Mouse (Mus musculus) limb, embryonic 12.5 days (tissue): Measurements from ENCODE around the gene Traf3ip2. TPM values are rescaled to one million over a fixed set of nuclear protein-coding genes. Genes with fewer than 3 reads are reported as not detected.
A peak's percentile ranks its signal among the peaks of the same experiment; 100 is the strongest.

Experiments used
- ATAC-seq: fragments of 200-750 bp; cut with Nextera tagmentation; 2 replicates; pipeline ENCODE4 v1.8.0; 2017; ENCODE audit warnings: low read depth, moderate TSS enrichment; ENCODE audit not compliant: insufficient number of reproducible peaks, insufficient read depth, low FRiP score, low TSS enrichment
- H3K27ac ChIP-seq: fragments of 300-500 bp; sonication (generic); 2 replicates; pipeline ENCODE4 v1.5.1; 2016; ENCODE audit warnings: mild to moderate bottlenecking, moderate library complexity
- H3K27me3 ChIP-seq: fragments of 300-500 bp; sonication (generic); 2 replicates; pipeline ENCODE4 v1.6.1; 2016; ENCODE audit warnings: mild to moderate bottlenecking, moderate library complexity
- H3K36me3 ChIP-seq: fragments of 300-500 bp; sonication (generic); 2 replicates; pipeline ENCODE4 v1.6.1; 2016; ENCODE audit warnings: mild to moderate bottlenecking, moderate library complexity
- H3K4me1 ChIP-seq: fragments of 300-500 bp; sonication (generic); replicated peaks from 2 replicates; pipeline ENCODE4 v1.6.1; 2016
- H3K4me2 ChIP-seq: fragments of 300-500 bp; sonication (generic); 2 replicates; pipeline ENCODE4 v1.6.1; 2016; ENCODE audit warnings: mild to moderate bottlenecking, moderate library complexity
- H3K4me3 ChIP-seq: fragments of 300-500 bp; sonication (generic); replicated peaks from 2 replicates; pipeline ENCODE4 v1.5.1; 2016; ENCODE audit warnings: mild to moderate bottlenecking
- H3K9ac ChIP-seq: fragments of 300-500 bp; sonication (generic); replicated peaks from 2 replicates; pipeline ENCODE4 v1.6.1; 2016; ENCODE audit warnings: mild to moderate bottlenecking, moderate library complexity
- H3K9me3 ChIP-seq: fragments of 300-500 bp; sonication (generic); 2 replicates; pipeline ENCODE4 v1.6.1; 2016; ENCODE audit warnings: mild to moderate bottlenecking, moderate library complexity
- WGBS: fragments of 180-500 bp; shearing (Covaris S2); methylation state at CpG from one replicate; pipeline ENCODE4 v1.1.7; 2016; 5-methylcytosine and 5-hydroxymethylcytosine counted together
- polyA plus RNA-seq: library from polyadenylated mRNA; unstranded; fragments of >200 nt; fragmentation: Nextera tagmentation; extraction: Ambion mirVana; gene quantifications from 2 replicates; pipeline ENCODE4 v1.2.1, GENCODE M21; 2016

Traf3ip2 gene
- polyA plus RNA-seq, 1 experiment from 2014 or later, result 6.1 TPM

DNA sequence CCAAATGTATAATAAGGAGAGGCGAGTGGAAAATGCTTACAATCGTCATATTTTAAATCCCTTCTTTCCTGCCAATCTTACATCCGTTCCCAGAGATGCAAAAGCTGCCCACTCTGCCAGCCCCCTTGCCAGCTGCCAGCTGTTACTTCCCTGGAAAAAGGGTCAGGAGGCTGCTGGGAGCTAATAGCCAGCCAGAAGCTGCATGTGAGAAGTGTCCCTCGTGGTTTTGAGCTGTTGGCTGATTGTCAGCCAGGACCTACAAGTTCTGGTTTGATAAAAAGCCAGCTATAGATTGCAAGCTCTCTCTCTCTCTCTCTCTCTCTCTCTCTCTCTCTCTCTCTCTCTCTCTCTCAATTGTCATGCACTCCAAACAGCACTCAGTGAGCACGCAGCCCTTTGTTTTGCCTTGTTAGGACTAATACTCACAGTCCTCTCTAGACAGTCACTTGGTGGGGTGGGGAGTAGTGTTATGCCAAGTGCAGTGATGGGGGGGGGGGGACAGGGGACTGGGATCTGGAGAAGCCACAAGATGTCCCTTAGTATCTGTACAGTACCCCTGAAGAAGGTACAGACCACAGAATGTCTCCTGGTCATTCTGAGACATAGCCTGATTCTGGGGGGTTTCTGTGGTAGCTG lies 25.3 kb upstream of the Traf3ip2 start:
- H3K9ac ChIP-seq, result no peak overlapping the region

DNA sequence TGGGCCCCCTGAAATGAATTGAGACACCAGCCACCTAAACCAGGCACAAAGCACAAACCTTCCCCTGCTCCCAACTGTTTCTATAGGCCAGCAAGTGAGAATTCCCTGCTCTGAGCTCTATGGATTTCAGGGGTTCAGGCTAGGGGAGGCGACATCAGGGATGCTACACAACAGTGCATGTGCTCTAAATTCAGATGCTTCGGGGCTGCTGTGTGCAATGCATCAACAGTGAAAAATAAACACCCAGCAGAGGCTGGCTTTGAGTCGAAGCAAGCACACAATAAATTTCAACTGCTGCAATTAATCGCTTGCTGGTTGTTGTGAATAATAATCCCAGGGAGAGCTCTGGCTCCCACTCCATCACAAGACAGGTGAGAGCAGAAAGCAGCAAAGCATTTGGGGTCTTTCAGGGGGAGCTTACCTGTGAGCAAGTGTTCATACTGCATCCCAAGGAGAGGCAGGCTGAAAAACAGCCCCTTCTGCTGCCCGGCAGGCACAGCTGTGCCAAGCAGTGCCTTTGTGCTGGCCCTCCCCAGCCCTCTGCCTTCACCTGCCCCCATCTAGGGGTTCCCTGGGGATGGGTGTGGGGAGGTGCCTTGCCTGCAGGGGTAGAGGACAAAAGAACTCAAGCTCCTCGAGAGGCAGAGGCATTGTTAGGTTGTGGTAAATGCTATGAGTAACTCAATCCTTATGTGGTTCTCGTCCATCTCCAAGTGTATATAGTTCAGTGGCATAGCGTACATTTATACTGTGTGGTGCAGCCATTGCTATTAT lies 24.6 kb upstream of the Traf3ip2 start:
- Histone ChIP-seq H3K36me3 (no peaks in the 10 kb centered on the region), H3K9ac (no peak overlapping the region), H3K27ac (0 out of 2 replicates have a peak overlapping the region, but pooled peaks have one; percentile 18), H3K4me1 (peaks cover 18% of the 10 kb centered on the region), H3K4me3 (no peak overlapping the region), H3K9me3 (peaks cover 3% of the 10 kb centered on the region; the same call in 1 of the 2 replicates), H3K27me3 (no peaks in the 10 kb centered on the region), H3K4me2 (no peak overlapping the region)
- no peak for ATAC-seq
- WGBS, result 50% methylated on average over 8 of the region's 8 CpGs

More for the DNA sequence above, 25.3 kb upstream of the Traf3ip2 start:
- Histone ChIP-seq H3K4me2 (no peak overlapping the region), H3K9me3 (no peaks in the 10 kb centered on the region), H3K4me3 (no peak overlapping the region), H3K27me3 (no peaks in the 10 kb centered on the region), H3K27ac (no peak overlapping the region), H3K4me1 (peaks cover 18% of the 10 kb centered on the region), H3K36me3 (no peaks in the 10 kb centered on the region)
- no peak for ATAC-seq
- WGBS, result 71% methylated on average over 5 of the region's 5 CpGs

DNA sequence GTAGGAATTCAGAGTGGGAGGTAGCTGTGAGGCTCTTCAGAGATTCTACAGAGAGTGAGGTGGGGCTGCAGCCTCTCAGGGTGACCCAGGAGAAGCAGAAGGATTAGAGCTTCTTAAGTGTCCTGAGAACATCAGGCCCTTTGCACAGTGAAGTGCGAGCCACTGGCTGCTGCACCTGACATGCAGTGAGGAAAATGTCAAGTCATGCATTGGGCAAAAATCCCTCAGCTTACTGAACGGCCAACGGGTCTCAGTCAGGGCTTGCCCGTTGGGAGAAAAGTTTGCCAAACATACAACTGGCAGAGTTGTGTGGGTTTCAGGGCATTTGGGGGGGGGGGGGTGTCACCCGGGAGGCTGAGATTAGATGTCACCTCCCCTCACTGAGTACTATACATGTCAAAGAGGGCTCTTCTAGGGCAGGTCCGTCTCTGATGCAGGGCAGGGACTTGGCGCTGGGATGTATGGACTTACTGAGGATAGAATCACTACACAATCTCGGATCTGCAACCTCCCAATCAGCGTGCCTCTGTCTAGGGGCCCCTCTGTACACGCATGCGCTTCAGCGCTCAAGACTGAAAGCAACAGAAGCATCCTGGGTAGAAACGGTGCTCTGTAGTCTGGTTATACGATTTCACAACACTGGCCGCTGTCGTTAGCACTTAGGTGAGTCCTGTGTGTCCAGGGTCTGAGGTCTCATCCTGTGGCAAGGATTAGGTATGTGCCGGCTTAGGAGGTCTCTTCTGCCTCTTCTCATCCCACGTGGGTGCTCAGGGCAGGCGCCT lies 22.8 kb upstream of the Traf3ip2 start:
- Histone ChIP-seq H3K27me3 (no peaks in the 10 kb centered on the region), H3K36me3 (no peaks in the 10 kb centered on the region), H3K4me3 (no peak overlapping the region), H3K9ac (no peak overlapping the region), H3K4me2 (no peak overlapping the region), H3K9me3 (peaks cover 14% of the 10 kb centered on the region), H3K27ac (no peak overlapping the region), H3K4me1 (peaks cover 16% of the 10 kb centered on the region)
- WGBS, result 81% methylated on average over 19 of the region's 19 CpGs
- no peak for ATAC-seq

DNA sequence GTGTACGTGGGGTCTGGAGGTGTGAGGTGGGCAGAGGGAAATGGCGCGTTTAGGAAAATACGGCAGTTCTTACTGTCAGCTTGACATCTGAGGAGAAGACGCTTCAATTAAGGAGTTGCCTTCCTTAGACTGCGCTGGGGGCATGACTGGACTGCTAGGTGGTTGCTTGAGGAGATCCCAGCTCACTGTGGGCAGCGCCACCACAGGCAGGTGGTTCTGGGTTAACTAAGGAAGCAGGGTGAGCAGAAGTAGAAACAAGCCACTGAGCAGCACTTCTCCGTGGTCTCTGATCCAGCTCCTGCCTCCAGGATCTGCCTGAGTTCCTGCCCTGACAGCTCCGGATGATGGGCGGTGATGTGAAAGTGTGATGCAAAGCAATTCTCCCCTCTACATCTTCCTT lies 22.1 kb upstream of the Traf3ip2 start:
- Histone ChIP-seq H3K9me3 (peaks cover 14% of the 10 kb centered on the region), H3K27me3 (no peaks in the 10 kb centered on the region), H3K36me3 (no peaks in the 10 kb centered on the region), H3K27ac (no peak overlapping the region), H3K4me3 (no peak overlapping the region), H3K4me2 (no peak overlapping the region), H3K4me1 (peaks cover 16% of the 10 kb centered on the region), H3K9ac (no peak overlapping the region)
- ATAC-seq, result no peak
- WGBS, result 85% methylated on average over 10 of the region's 10 CpGs

DNA sequence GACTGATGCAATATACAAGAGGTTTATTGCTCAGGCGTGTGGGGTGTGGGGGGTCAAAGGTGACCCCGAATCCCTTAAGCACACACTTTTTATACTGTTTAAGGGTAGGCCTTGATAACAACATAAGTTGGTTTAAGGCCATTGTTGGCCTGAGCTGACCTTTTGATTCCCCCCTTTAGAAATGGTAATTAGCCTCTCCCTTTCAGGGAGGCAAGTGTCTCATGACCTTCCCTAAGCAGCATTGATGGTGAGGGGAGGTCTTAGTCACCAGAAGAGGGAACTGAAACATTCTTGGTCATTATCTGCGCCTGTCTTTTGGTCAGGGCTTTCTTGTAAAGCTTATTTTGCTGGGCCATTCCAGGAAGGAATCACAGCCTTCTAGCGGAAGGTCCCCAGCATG lies 20.2 kb upstream of the Traf3ip2 start:
- no peaks in the 10 kb centered on the region for H3K36me3 ChIP-seq
- no peak overlapping the region for H3K4me2 ChIP-seq
- peaks cover 14% of the 10 kb centered on the region for H3K9me3 ChIP-seq
- H3K27me3 ChIP-seq, result no peaks in the 10 kb centered on the region
- H3K4me3 ChIP-seq, result no peak overlapping the region
- H3K9ac ChIP-seq, result no peak overlapping the region
- ATAC-seq, result no peak
- H3K4me1 ChIP-seq, result peaks cover 26% of the 10 kb centered on the region
- 88% methylated on average over 4 of the region's 4 CpGs for WGBS
- H3K27ac ChIP-seq, result no peak overlapping the region

DNA sequence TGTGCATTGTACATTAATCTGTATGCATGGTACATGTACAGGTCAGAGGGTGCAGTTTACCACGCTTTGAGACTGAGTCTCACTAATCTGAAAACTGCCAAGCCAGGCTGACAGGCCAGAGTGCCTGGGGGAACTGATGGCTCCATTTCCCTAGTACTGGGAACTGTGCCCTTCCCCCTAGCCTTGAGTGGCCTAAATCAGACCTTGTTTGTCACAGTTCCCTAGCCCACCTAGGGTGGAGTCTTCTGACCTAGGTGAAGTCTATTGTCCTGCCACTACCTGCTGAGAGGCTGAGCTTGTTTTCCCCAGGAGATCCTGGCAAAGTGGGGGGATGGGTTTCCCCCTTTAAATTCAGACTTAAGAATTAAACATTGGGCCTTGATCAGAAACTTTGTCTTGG lies 18.0 kb upstream of the Traf3ip2 start:
- Histone ChIP-seq H3K27me3 (no peaks in the 10 kb centered on the region), H3K4me3 (no peak overlapping the region), H3K9me3 (peaks cover 14% of the 10 kb centered on the region), H3K4me2 (no peak overlapping the region), H3K4me1 (peaks cover 19% of the 10 kb centered on the region), H3K9ac (no peak overlapping the region), H3K27ac (no peak overlapping the region), H3K36me3 (no peaks in the 10 kb centered on the region)
- 75% methylated on average over 1 of the region's 1 CpGs for WGBS
- ATAC-seq, result no peak

DNA sequence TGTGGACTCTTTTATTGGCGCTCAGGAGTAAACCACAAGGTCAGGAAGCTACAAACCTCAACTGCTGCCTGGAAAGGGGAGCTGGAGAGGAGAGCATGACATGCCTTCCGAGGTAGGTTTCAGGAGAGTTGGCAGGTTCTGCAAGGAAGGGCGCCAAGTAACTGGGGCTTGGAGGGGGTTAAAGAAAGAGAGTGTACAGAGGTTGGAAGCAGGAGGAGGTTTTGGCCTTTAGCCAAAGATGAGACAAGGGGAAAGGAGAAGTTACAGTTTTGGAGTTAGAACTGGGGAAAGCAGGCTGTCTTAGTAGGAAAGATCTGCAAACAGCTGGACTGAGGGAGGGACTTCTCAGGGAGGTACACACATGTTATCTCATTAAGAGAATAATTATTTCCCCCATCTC lies 16.9 kb upstream of the Traf3ip2 start:
- no peaks in the 10 kb centered on the region for H3K36me3 ChIP-seq
- no peak for ATAC-seq
- no peak overlapping the region for H3K27ac ChIP-seq
- no peak overlapping the region for H3K9ac ChIP-seq
- no peak overlapping the region for H3K4me3 ChIP-seq
- 79% methylated on average over 3 of the region's 3 CpGs for WGBS
- peaks cover 19% of the 10 kb centered on the region for H3K4me1 ChIP-seq
- H3K9me3 ChIP-seq, result peaks cover 14% of the 10 kb centered on the region
- no peaks in the 10 kb centered on the region for H3K27me3 ChIP-seq
- H3K4me2 ChIP-seq, result no peak overlapping the region

DNA sequence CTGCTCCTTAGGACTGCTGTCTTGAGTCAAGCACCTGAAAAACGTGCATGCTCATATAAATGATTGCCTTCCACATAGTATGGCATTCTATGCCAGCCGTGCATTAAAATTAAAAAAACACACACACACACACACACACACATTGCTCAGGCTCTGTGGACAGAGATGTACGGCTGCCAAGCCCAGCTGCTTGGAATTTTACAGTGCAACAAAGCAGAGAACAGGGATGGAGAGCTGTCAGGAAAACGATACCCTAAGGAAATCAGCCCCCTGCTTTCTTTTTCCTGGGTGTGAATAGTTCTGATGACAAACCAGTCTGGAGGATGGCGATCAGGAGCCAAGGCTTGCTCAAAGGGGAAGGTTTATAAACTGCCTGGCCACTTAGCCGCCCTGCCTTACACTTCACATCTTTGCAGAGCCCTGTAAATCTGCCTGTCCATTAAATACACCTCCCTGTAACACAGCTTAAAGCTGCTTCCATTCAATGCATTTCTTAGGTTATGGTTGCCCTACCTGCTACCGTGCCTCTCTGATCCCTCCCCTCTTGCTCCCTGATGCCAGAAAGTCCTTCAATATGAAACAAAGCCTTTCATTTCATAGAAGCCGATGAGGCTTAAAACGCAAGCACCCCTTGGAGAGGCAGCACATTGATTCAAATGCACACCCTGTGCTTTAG lies 15.5 kb upstream of the Traf3ip2 start:
- H3K27me3 ChIP-seq, result no peaks in the 10 kb centered on the region
- 37% methylated on average over 9 of the region's 9 CpGs for WGBS
- no peak overlapping the region for H3K4me2 ChIP-seq
- no peak; the same call in 1 of the 2 replicates for ATAC-seq
- no peak overlapping the region for H3K4me3 ChIP-seq
- H3K4me1 ChIP-seq, result peaks cover 19% of the 10 kb centered on the region
- H3K9me3 ChIP-seq, result peaks cover 14% of the 10 kb centered on the region
- H3K27ac ChIP-seq, result peak overlapping the region; percentile 8; the same call in 1 of the 2 replicates
- H3K36me3 ChIP-seq, result no peaks in the 10 kb centered on the region
- no peak overlapping the region for H3K9ac ChIP-seq

DNA sequence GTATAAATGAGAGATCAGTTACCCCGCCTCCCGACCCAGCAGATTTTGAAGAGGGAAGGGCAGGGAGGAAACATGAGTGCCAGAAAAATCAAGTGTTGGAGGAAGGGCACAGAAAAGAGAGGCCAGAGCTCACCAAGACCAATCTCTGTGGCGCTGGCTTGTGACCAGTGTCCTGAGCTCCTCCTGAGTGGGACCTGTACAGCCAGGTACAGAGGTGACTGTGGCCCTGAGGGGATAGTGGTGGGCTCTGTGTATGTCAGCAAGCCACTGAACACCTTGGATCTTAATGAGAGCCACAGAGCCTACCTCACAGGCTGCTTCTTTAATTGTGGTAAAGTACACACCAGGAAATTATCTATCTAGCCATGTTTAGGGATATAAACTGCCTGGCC lies 14.9 kb upstream of the Traf3ip2 start:
- Histone ChIP-seq H3K4me1 (peaks cover 19% of the 10 kb centered on the region), H3K27me3 (no peaks in the 10 kb centered on the region), H3K4me3 (no peak overlapping the region), H3K36me3 (no peaks in the 10 kb centered on the region), H3K27ac (0 out of 2 replicates have a peak overlapping the region, but pooled peaks have one; percentile 8), H3K9me3 (peaks cover 14% of the 10 kb centered on the region), H3K9ac (no peak overlapping the region), H3K4me2 (no peak overlapping the region)
- 61% methylated on average over 3 of the region's 3 CpGs for WGBS
- no peak for ATAC-seq

DNA sequence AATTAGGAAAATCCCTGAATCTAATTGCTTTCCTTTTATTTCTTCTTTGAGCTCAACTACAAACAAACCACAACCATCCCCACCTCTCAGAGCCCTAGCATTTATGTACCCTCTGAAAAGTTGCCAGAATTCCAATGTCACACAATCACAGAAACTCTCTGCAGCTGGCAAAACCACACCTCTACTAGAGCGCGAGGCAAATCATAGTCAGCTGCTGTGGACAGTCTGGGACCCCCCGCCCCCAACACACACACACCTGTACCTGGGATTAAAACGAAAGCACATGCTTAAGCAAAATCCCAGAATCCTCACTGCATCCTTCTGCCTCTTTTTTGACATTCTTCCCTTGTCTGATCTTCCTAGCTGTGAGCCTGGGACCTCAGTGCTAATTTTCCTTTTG lies 13.1 kb upstream of the Traf3ip2 start:
- H3K27me3 ChIP-seq, result no peaks in the 10 kb centered on the region
- 82% methylated on average over 4 of the region's 4 CpGs for WGBS
- H3K4me2 ChIP-seq, result no peak overlapping the region
- no peak overlapping the region for H3K27ac ChIP-seq
- H3K9me3 ChIP-seq, result peaks cover 3% of the 10 kb centered on the region; the same call in 1 of the 2 replicates
- no peak overlapping the region for H3K9ac ChIP-seq
- peaks cover 19% of the 10 kb centered on the region for H3K4me1 ChIP-seq
- H3K4me3 ChIP-seq, result no peak overlapping the region
- no peak for ATAC-seq
- no peaks in the 10 kb centered on the region for H3K36me3 ChIP-seq

DNA sequence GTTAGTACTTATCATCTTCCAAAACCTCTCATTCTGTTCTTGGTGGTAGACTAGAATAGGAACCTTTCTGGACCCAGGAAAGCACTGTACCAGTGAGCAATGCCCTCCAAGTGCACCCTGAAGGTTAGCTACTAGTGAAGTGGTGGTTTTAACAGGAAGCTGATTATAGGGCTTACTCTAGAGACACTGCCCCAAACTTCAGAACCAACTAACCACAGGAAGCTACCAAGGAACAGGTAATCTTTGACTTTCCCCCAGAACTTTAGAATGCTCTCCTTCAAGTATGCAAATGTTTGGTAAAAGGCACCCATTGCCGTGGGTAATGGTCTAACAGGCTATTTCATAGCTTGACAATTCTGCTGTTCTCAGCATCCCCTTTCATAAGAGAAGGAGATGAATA lies 12.6 kb upstream of the Traf3ip2 start:
- H3K4me3 ChIP-seq, result no peak overlapping the region
- no peak overlapping the region for H3K27ac ChIP-seq

More for the DNA sequence above, 12.6 kb upstream of the Traf3ip2 start:
- no peak for ATAC-seq
- Histone ChIP-seq H3K9me3 (peaks cover 8% of the 10 kb centered on the region), H3K9ac (no peak overlapping the region), H3K36me3 (no peaks in the 10 kb centered on the region), H3K27me3 (no peaks in the 10 kb centered on the region), H3K4me2 (no peak overlapping the region), H3K4me1 (peaks cover 19% of the 10 kb centered on the region)
- 78% methylated on average over 1 of the region's 1 CpGs for WGBS
